Mouse (Mus musculus): Measurements from ENCODE around the gene Taar7d.
"Not testable (repeated sequence)": the region's sequence is repeated elsewhere in the genome, so short reads cannot be mapped to it uniquely, and the experiment has no call there.

Taar7d gene

GRCm38 (mm10) chr10:24026922-24027321 is at the start of gene Taar7d:
Taar7d (plus strand) TSS chr10:24027222.
- no peak for DNase-seq (ENCODE audit: low read depth, low spot score)

DNA sequence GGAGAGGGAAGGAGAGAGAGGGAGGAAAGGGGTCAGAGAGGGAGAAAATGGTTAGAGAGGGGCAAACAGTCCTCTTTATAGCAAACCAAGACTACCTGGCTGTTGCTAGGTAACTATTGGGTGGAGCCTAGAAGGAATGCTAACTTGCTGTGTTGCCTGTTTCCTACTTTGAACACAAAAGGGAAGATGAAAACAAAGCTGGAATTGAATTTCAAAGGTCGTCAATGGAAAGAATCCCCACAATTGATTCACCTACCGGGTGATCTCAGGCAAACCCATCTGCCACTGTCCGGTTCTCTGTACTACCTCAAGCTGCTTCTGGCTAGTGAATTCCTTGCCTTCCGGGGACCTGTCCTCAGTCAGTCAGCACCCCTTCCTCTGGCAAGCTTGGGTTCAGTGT is 49.1 kb upstream of the Taar7d start:
- DNase-seq (ENCODE audit: low read depth, low spot score), result no peak

DNA sequence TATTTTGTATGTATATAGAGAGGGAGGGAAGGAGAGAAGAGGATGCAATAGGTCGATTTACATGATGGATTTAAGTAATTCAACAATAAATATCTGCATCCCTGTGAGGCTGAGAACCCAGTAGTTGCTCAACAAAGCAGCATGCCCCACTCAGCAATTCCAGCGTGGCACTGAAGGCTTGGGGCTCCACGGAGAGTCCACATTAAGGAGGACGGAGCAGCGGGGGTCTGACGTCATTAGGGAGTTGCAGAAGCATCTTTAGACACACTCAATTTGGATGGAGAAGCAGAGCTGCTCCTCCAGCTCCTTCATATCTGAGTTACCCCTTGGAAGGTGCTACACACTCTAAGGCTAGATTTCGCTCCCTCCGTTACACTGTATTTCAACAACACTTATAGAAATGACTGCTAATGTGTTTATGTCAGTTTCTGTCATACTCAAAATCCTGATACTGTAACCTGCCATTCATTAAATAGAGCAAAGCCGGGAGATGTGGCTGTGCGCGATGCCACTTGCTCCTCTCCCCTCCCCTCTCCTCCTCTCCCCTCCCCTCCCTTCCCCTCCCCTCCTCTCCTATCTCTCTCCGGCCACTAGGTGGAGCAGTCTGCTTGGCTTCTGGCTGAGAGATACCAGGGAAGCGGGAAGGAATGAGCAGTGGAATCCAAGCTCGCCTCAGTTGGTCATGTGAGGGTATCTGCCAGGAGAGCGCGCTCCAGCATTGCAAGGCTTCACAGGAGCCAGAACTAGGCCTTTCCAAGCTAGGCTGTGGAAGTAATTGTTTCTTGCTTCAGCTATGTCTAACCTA is 47.9 kb upstream of the Taar7d start:
- peak; percentile 52 for DNase-seq (ENCODE audit: low read depth, low spot score)

GRCm38 (mm10) chr10:23985546-23985945 is 41.5 kb upstream of the Taar7d start, which contains the start of gene Taar6:
Taar6 (minus strand) TSS chr10:23985646.
- DNase-seq (ENCODE audit: low read depth, low spot score), result no peak

- no peak for DNase-seq (ENCODE audit: low read depth, low spot score)
Observed at GRCm38 (mm10) chr10:23986419-23986818, 40.6 kb upstream of the Taar7d start.

- DNase-seq (ENCODE audit: low read depth, low spot score), result no peak
Observed at GRCm38 (mm10) chr10:23993381-23993780, 33.6 kb upstream of the Taar7d start, which contains the start of gene Taar7a. Taar7a (minus strand) TSS chr10:23993481.

- DNase-seq (ENCODE audit: low read depth, low spot score), result no peak
Observed at GRCm38 (mm10) chr10:23999639-24000038, 27.4 kb upstream of the Taar7d start, which contains the start of gene Taar7b. Taar7b (plus strand) TSS chr10:23999939.

- peak; percentile 61 for DNase-seq (ENCODE audit: low read depth, low spot score)
Observed at GRCm38 (mm10) chr10:24006442-24006841, 20.6 kb upstream of the Taar7d start.

GRCm38 (mm10) chr10:24007034-24007433 is 20.0 kb upstream of the Taar7d start:
- no peak for DNase-seq (ENCODE audit: low read depth, low spot score)

GRCm38 (mm10) chr10:24008143-24008542 is 18.9 kb upstream of the Taar7d start:
- no peak for DNase-seq (ENCODE audit: low read depth, low spot score)

- no peak for DNase-seq (ENCODE audit: low read depth, low spot score)
Observed at GRCm38 (mm10) chr10:24031347-24031746, 4.3 kb downstream of the Taar7d start.

GRCm38 (mm10) chr10:24037314-24037713 is 10.3 kb downstream of the Taar7d start, which contains the start of gene Taar7e:
Taar7e (plus strand) TSS chr10:24037614.
- DNase-seq (ENCODE audit: low read depth, low spot score), result no peak

- DNase-seq (ENCODE audit: low read depth, low spot score), result no peak
Observed at GRCm38 (mm10) chr10:24040120-24040869, 13.3 kb downstream of the Taar7d start.

- DNase-seq (ENCODE audit: low read depth, low spot score), result no peak
Observed at GRCm38 (mm10) chr10:24049210-24049609, 22.2 kb downstream of the Taar7d start, which contains the start of gene Taar7f. Taar7f (plus strand) TSS chr10:24049510.

DNA sequence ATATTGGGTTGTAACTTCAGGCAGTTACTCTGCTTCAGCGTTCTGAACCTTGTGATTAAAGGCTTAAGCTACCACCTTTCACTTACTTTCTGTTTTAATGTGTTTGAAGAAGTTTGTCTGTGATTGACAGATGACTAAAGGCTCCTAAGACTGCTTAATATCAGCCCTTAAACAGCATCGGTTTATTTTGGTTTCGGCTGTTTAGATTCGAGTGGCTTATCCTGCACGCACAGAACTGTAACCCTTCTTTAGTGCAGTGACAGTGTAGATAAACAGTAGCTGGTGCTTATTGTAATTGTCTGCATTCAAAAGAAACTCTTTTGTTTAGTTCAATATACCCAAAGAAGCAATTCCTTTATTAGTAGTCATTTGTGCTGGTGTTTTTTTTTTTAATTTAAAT is 25.0 kb downstream of the Taar7d start:
- DNase-seq (ENCODE audit: low read depth, low spot score), result no peak

GRCm38 (mm10) chr10:24058986-24059385 is 32.0 kb downstream of the Taar7d start:
- no peak for DNase-seq (ENCODE audit: low read depth, low spot score)

- DNase-seq (ENCODE audit: low read depth, low spot score), result not testable (repeated sequence)
Observed at GRCm38 (mm10) chr10:24074751-24075150, 47.7 kb downstream of the Taar7d start.

GRCm38 (mm10) chr10:24076200-24076599 is 49.2 kb downstream of the Taar7d start, which contains the start of gene Taar8a:
Taar8a (plus strand) TSS chr10:24076500.
- not testable (repeated sequence) for DNase-seq (ENCODE audit: low read depth, low spot score)
